Mouse (Mus musculus) heart, adult 2 months (tissue): ENCODE measurements around the gene Dclre1a. TPM values are rescaled to one million over a fixed set of nuclear protein-coding genes. Genes with fewer than 3 reads are reported as not detected.

ENCODE experiments used
- DNase-seq, 2 experiments: peaks; one replicate each; pipeline ENCODE4 v3.0.0; 2021
- H3K27ac ChIP-seq: fragments of 200-600 bp; 2 replicates; pipeline ENCODE4 v1.8.1; 2022
- H3K27me3 ChIP-seq: fragments of 200-500 bp; 2 replicates; pipeline ENCODE4 v1.6.1; 2012; ENCODE audit warnings: mild to moderate bottlenecking, low read length, inconsistent platforms, mixed read lengths; ENCODE audit not compliant: control insufficient read depth, insufficient read depth
- H3K36me3 ChIP-seq: fragments of 200-500 bp; 2 replicates; pipeline ENCODE4 v1.6.1; 2012; ENCODE audit warnings: low read length, inconsistent platforms; ENCODE audit not compliant: control insufficient read depth, insufficient read depth
- H3K4me1 ChIP-seq: fragments of 200-500 bp; 2 replicates; pipeline ENCODE4 v1.6.1; 2011; ENCODE audit warnings: low read length; ENCODE audit not compliant: control insufficient read depth, insufficient read depth
- H3K4me3 ChIP-seq: fragments of 200-600 bp; 2 replicates; pipeline ENCODE4 v1.8.1; 2022
- H3K79me2 ChIP-seq: fragments of 200-500 bp; replicated peaks from 2 replicates; pipeline ENCODE4 v1.6.1; 2012; ENCODE audit warnings: mild to moderate bottlenecking, inconsistent platforms, low read length, moderate library complexity, mixed read lengths; ENCODE audit not compliant: control insufficient read depth, insufficient read depth
- H3K9ac ChIP-seq: fragments of 200-500 bp; 2 replicates; pipeline ENCODE4 v1.6.1; 2012; ENCODE audit warnings: low read depth, mild to moderate bottlenecking, control low read depth, inconsistent platforms, low read length, mixed read lengths
- CTCF ChIP-seq: fragments of 200-600 bp; IDR thresholded peaks from 2 replicates; pipeline ENCODE4 v1.8.1; 2022; ENCODE audit warnings: antibody characterized with exemption, mild to moderate bottlenecking, moderate library complexity
- EP300 ChIP-seq: fragments of 200-500 bp; IDR thresholded peaks from 2 replicates; pipeline ENCODE4 v1.6.1; 2011; ENCODE audit warnings: low read depth, low read length, control low read depth; ENCODE audit not compliant: insufficient read depth
- POLR2A ChIP-seq: fragments of 200-500 bp; IDR thresholded peaks from 2 replicates; pipeline ENCODE4 v1.6.1; 2011; ENCODE audit warnings: mild to moderate bottlenecking, low read depth, low read length, control low read depth; ENCODE audit not compliant: insufficient read depth
- WGBS: fragments of 180-500 bp; shearing (Covaris S2); methylation state at CpG from one replicate; pipeline ENCODE4 v1.1.7; 2018; 5-methylcytosine and 5-hydroxymethylcytosine counted together
- intact Hi-C: fragments of 180-260 bp; cut with DNase I; formaldehyde crosslinking; loops from one replicate; pipeline ENCODE4 v1.15.1; 2025
- polyA plus RNA-seq: library from polyadenylated mRNA; depleted of rRNA; stranded (reverse); fragments of >200 nt; gene quantifications from 2 replicates; pipeline ENCODE4 v1.2.3, GENCODE M21; 2012
- total RNA-seq, 2 experiments: library from RNA; stranded (reverse); gene quantifications; 2 replicates each; pipeline ENCODE4 v1.2.3; 2021

Gene Dclre1a
- total and polyA plus RNA-seq, 3 experiments = 3.3 to 10.8 (median 9.2) TPM

GRCm38 (mm10) chr19:56562433-56563138 is 14.6 kb upstream of the Dclre1a start:
- intact Hi-C loops = no loop called here
- 86% methylated on average over 9 of the region's 9 CpGs for WGBS

GRCm38 (mm10) chr19:56555972-56556371 is 8.0 kb upstream of the Dclre1a start:
- H3K36me3 ChIP-seq = peaks cover 14% of the 10 kb centered on the region
- peaks cover 5% of the 10 kb centered on the region for H3K79me2 ChIP-seq
- peak in 1 of 2 experiments; percentile 65 for DNase-seq
- WGBS = 21% methylated on average over 5 of the region's 5 CpGs
- peak overlapping the region; percentile 56 for H3K27ac ChIP-seq
- H3K4me1 ChIP-seq = peaks cover 8% of the 10 kb centered on the region
- no peaks in the 10 kb centered on the region for H3K27me3 ChIP-seq
- no peak overlapping the region for H3K4me3 ChIP-seq
- H3K9ac ChIP-seq = no peak overlapping the region
- intact Hi-C loops = no loop called here
- TF ChIP-seq CTCF (no peak), EP300 (peak; percentile 75)

More at GRCm38 (mm10) chr19:56562433-56563138, 14.6 kb upstream of the Dclre1a start:
- DNase-seq = no peak
- Histone ChIP-seq H3K9ac (no peak overlapping the region), H3K27me3 (no peaks in the 10 kb centered on the region), H3K4me1 (peaks cover 8% of the 10 kb centered on the region), H3K36me3 (peaks cover 2% of the 10 kb centered on the region), H3K79me2 (peaks cover 7% of the 10 kb centered on the region), H3K4me3 (no peak overlapping the region), H3K27ac (no peak overlapping the region)
- TF ChIP-seq POLR2A (no peak), CTCF (no peak), EP300 (no peak)

- TF ChIP-seq EP300 (no peak), CTCF (0 out of 2 replicates have a peak, but pooled peaks have one; percentile 14)
- no peaks in the 10 kb centered on the region; the same call in 1 of the 2 replicates for H3K79me2 ChIP-seq
- no peak overlapping the region for H3K27ac ChIP-seq
- peaks cover 14% of the 10 kb centered on the region for H3K36me3 ChIP-seq
- 95% methylated on average over 3 of the region's 3 CpGs for WGBS
- peaks cover 8% of the 10 kb centered on the region for H3K4me1 ChIP-seq
- H3K9ac ChIP-seq = no peak overlapping the region
- no peaks in the 10 kb centered on the region for H3K27me3 ChIP-seq
- no peak for DNase-seq
- intact Hi-C loops = no loop called here
- H3K4me3 ChIP-seq = no peak overlapping the region
Measured at GRCm38 (mm10) chr19:56553177-56553576, 5.2 kb upstream of the Dclre1a start.

GRCm38 (mm10) chr19:56549033-56549680 is 1.1 kb upstream of the Dclre1a start:
- peak overlapping the region; percentile 88 for H3K9ac ChIP-seq
- H3K79me2 ChIP-seq = no peaks in the 10 kb centered on the region
- TF ChIP-seq EP300 = no peak
- TF ChIP-seq POLR2A = no peak
- TF ChIP-seq CTCF = no peak
- peaks cover 5% of the 10 kb centered on the region for H3K36me3 ChIP-seq
- intact Hi-C loops = no loop called here
- WGBS = 22% methylated on average over 18 of the region's 18 CpGs
- H3K27ac ChIP-seq = peak overlapping the region; percentile 98
- DNase-seq = no peak
- peak overlapping the region; percentile 81 for H3K4me3 ChIP-seq
- H3K4me1 ChIP-seq = peaks cover 6% of the 10 kb centered on the region
- no peaks in the 10 kb centered on the region for H3K27me3 ChIP-seq

- intact Hi-C loops = no loop called here
- under 1% methylated on average over 69 of the region's 69 CpGs for WGBS
- Histone ChIP-seq H3K4me1 (peaks cover 6% of the 10 kb centered on the region), H3K79me2 (no peaks in the 10 kb centered on the region), H3K27ac (peak within 1 kb of the TSS; percentile 98), H3K4me3 (peak within 1 kb of the TSS; percentile 81), H3K36me3 (peaks cover 5% of the 10 kb centered on the region), H3K9ac (peak within 1 kb of the TSS; percentile 88), H3K27me3 (no peaks in the 10 kb centered on the region)
- no peak for TF ChIP-seq CTCF
- peak; percentile 63 for TF ChIP-seq POLR2A
- DNase-seq = peak; percentile 92 to 94
Measured at GRCm38 (mm10) chr19:56548230-56549032, 409 bp upstream of the Dclre1a start, which contains the start of gene Nhlrc2. TSS of gene Nhlrc2 (plus strand) at chr19:56548261.
